Mouse (Mus musculus): ENCODE data around the gene Ncapd2.

GRCm38 (mm10) chr6:125132470-125132869 lies 59.0 kb downstream of the Ncapd2 start:
- no peak for TF ChIP-seq EP300 (IDR thresholded peaks at IDR 0.05; ENCODE audit: low read length)
- TF ChIP-seq CTCF (conservative IDR thresholded peaks at IDR 0.05 in 1 of 2, IDR thresholded peaks at IDR 0.05 in 1 of 2; ENCODE audit: low read depth in 2 of 2, low read length in 2 of 2), result no peak
- no peak for TF ChIP-seq POLR2AphosphoS2 (IDR thresholded peaks at IDR 0.05; ENCODE audit: low read depth, low read length)
- TF ChIP-seq MAX (IDR thresholded peaks at IDR 0.05; ENCODE audit: low read length), result no peak
- TF ChIP-seq NELFE (IDR thresholded peaks at IDR 0.05; ENCODE audit: low read depth, low read length), result no peak
- no peak for TF ChIP-seq POLR2A (IDR thresholded peaks at IDR 0.05; ENCODE audit: low read depth, low read length)
- TF ChIP-seq ZNF384 (IDR thresholded peaks at IDR 0.05; ENCODE audit: low read depth, low read length), result no peak
- no peak for TF ChIP-seq USF1 (IDR thresholded peaks at IDR 0.05; ENCODE audit: low read depth, low read length)
- TF ChIP-seq BHLHE40 (IDR thresholded peaks at IDR 0.05; ENCODE audit: low read depth, low read length), result no peak
- TF ChIP-seq HCFC1 (IDR thresholded peaks at IDR 0.05; ENCODE audit: low read depth, low read length), result no peak
- TF ChIP-seq TCF12 (IDR thresholded peaks at IDR 0.05; ENCODE audit: low read depth, low read length), result no peak
- TF ChIP-seq ZMIZ1 (IDR thresholded peaks at IDR 0.05; ENCODE audit: low read depth, low read length), result no peak

Measured in CH12.LX (cell line).